In genomic region chr19:53779818-53780217, GRCm38 (mm10) we compare ENCODE assay signal across 20 mouse cellular contexts.
DNase-seq lines count a peak whose midpoint lies in the region; ATAC-seq and TF ChIP-seq lines count a peak whose summit lies in the region.
"Had no signal": no experiment of that assay in that cellular context is flagged by ENCODE, and none has a peak within 500 bp of the region (broad histone marks: within the 10 kb centered on the region; RNA-seq: fewer than 3 reads in every experiment).

No protein-coding gene starts in this region.

- 56% methylated on average over 4 of the region's 4 CpGs for WGBS in heart, adult 2 months
- 31% methylated on average over 4 of the region's 4 CpGs for WGBS in liver, embryonic 12.5 days (ENCODE audit: insufficient replicate concordance)
- 32% methylated on average over 4 of the region's 4 CpGs for WGBS in liver, embryonic 16.5 days (ENCODE audit: insufficient replicate concordance)

- H3K4me1 ChIP-seq in heart, adult 2 months (ENCODE audit: control insufficient read depth, insufficient read depth, low read length): peaks cover 3% of the 10 kb centered on the region
- peaks cover 34% of the 10 kb centered on the region for H3K4me1 ChIP-seq in liver, embryonic 12.5 days
- peaks cover 19% of the 10 kb centered on the region for H3K4me1 ChIP-seq in liver, embryonic 16.5 days (ENCODE audit: control insufficient read depth, low read depth, low read length)
- H3K4me1 ChIP-seq: hindbrain, embryonic 13.5 days had no signal

- no peak for DNase-seq in heart, adult 2 months
- DNase-seq in heart, adult 11 months: no peak
- DNase-seq in liver: no peak
- no peak for DNase-seq in retina, postnatal 1 day
- no peak for DNase-seq in layer of hippocampus, postnatal 25 days (ENCODE audit: extremely low spot score in 1 of 2, low spot score in 1 of 2)
- DNase-seq: cerebellum, adult 18-20 months; cerebellum, adult 9-11 months; cerebellum, postnatal 36 days; forebrain, postnatal 0 days; gastrocnemius, postnatal 36 days; heart, postnatal 14 days had no signal

- TF ChIP-seq CTCF in heart, adult 2 months (IDR thresholded peaks at IDR 0.05): no peak

- no peak overlapping the region for H3K4me3 ChIP-seq in heart, adult 2 months
- no peak overlapping the region for H3K4me3 ChIP-seq in liver, embryonic 12.5 days
- no peak overlapping the region for H3K4me3 ChIP-seq in liver, embryonic 16.5 days (ENCODE audit: low read depth, low read length)
- H3K4me3 ChIP-seq: embryonic facial prominence, embryonic 13.5 days; forebrain, embryonic 13.5 days; heart, embryonic 13.5 days; hindbrain, embryonic 13.5 days had no signal

- ATAC-seq in liver, embryonic 12.5 days: peak; percentile 61
- peak; percentile 47 for ATAC-seq in liver, embryonic 16.5 days (ENCODE audit: low read depth)
- ATAC-seq: activated CD4-positive, CD25-positive, alpha-beta regulatory T cell, adult 4 months; forebrain, embryonic 13.5 days; forebrain, postnatal 0 days; hindbrain, postnatal 0 days; Patski had no signal

- no peak overlapping the region for H3K9ac ChIP-seq in heart, adult 2 months (ENCODE audit: low read depth, low read length)
- H3K9ac ChIP-seq in liver, embryonic 12.5 days: 0 out of 2 replicates have a peak overlapping the region, but pooled peaks have one; percentile 1
- no peak overlapping the region for H3K9ac ChIP-seq in liver, embryonic 16.5 days (ENCODE audit: low read depth, low read length)
- H3K9ac ChIP-seq: embryonic facial prominence, embryonic 13.5 days; forebrain, embryonic 13.5 days; forebrain, postnatal 0 days; heart, embryonic 13.5 days; hindbrain, embryonic 13.5 days had no signal

- no peak overlapping the region for H3K4me2 ChIP-seq in liver, embryonic 12.5 days
- H3K4me2 ChIP-seq in liver, embryonic 16.5 days (ENCODE audit: low read depth, low read length): no peak overlapping the region
- H3K4me2 ChIP-seq: embryonic facial prominence, embryonic 13.5 days; forebrain, embryonic 13.5 days; heart, embryonic 13.5 days; hindbrain, embryonic 13.5 days had no signal

- no peak for TF ChIP-seq EP300 in heart, adult 2 months (IDR thresholded peaks at IDR 0.05; ENCODE audit: insufficient read depth, low read depth, low read length)

- no peaks in the 10 kb centered on the region for H3K27me3 ChIP-seq in heart, adult 2 months (ENCODE audit: control insufficient read depth, insufficient read depth, low read length)
- no peaks in the 10 kb centered on the region for H3K27me3 ChIP-seq in liver, embryonic 12.5 days (replicated peaks)
- H3K27me3 ChIP-seq in liver, embryonic 16.5 days (ENCODE audit: control insufficient read depth, insufficient read depth, low read depth, low read length): no peaks in the 10 kb centered on the region
- H3K27me3 ChIP-seq: embryonic facial prominence, embryonic 13.5 days; forebrain, embryonic 13.5 days; heart, embryonic 13.5 days had no signal

- peaks cover 4% of the 10 kb centered on the region for H3K36me3 ChIP-seq in heart, adult 2 months (ENCODE audit: control insufficient read depth, insufficient read depth, low read length)
- H3K36me3 ChIP-seq in liver, embryonic 12.5 days: no peaks in the 10 kb centered on the region
- H3K36me3 ChIP-seq in liver, embryonic 16.5 days (ENCODE audit: control insufficient read depth, insufficient read depth): no peaks in the 10 kb centered on the region
- H3K36me3 ChIP-seq: embryonic facial prominence, embryonic 13.5 days; heart, embryonic 13.5 days; hindbrain, embryonic 13.5 days had no signal

- intact Hi-C loops in heart, adult 2 months (cut with DNase I): no loop called here

- no peaks in the 10 kb centered on the region for H3K9me3 ChIP-seq in liver, embryonic 12.5 days (replicated peaks)
- H3K9me3 ChIP-seq in liver, embryonic 16.5 days (replicated peaks; ENCODE audit: control insufficient read depth, low read length): no peaks in the 10 kb centered on the region
- H3K9me3 ChIP-seq: embryonic facial prominence, embryonic 13.5 days; forebrain, embryonic 13.5 days; heart, embryonic 13.5 days; hindbrain, embryonic 13.5 days had no signal

- H3K27ac ChIP-seq in heart, adult 2 months: peak overlapping the region; percentile 6
- peak overlapping the region; percentile 64 for H3K27ac ChIP-seq in liver, embryonic 12.5 days
- H3K27ac ChIP-seq in liver, embryonic 16.5 days (ENCODE audit: low read length): no peak overlapping the region
- H3K27ac ChIP-seq: embryonic facial prominence, embryonic 13.5 days; forebrain, embryonic 13.5 days; hindbrain, embryonic 13.5 days; hindbrain, postnatal 0 days had no signal

- H3K79me2 ChIP-seq in heart, adult 2 months (replicated peaks; ENCODE audit: control insufficient read depth, insufficient read depth, low read length): no peaks in the 10 kb centered on the region

- no peak for TF ChIP-seq POLR2A in heart, adult 2 months (IDR thresholded peaks at IDR 0.05; ENCODE audit: insufficient read depth, low read depth, low read length)
